Mouse (Mus musculus): ENCODE data around the gene Olfr1420. TPM values are rescaled to one million over a fixed set of nuclear protein-coding genes. Genes with fewer than 3 reads are reported as not detected.

The Olfr1420 gene
- polyA plus RNA-seq (2014; fragmentation: Nextera tagmentation; extraction: Ambion mirVana): 0.19 and 0.22 TPM in 2 replicates

DNA sequence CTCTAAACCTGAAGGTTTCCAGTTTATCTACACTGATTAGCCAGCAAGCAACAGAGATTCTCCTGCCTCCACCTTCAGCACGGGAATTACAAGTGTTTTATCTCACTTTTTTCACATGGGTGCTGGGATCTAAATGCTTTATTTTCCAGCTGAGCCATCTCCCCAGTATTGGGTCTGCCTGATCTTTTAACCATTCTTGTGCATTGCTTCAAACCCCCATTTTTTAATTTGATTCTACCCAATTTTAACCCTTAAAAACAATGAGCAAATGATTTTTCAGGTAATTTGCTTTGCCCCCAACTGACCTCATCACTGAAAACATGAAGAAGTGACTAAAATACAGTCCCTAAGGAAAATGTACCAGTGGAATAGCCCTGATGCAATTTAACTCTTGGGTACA, at the start of gene Olfr1420:
Gene Olfr1420 (plus strand): TSS at position 301 of the 400 bp plus-strand sequence.
- H3K36me3 ChIP-seq (ENCODE audit: control insufficient read depth, insufficient read depth, low read length): no peaks in the 10 kb centered on the region

DNA sequence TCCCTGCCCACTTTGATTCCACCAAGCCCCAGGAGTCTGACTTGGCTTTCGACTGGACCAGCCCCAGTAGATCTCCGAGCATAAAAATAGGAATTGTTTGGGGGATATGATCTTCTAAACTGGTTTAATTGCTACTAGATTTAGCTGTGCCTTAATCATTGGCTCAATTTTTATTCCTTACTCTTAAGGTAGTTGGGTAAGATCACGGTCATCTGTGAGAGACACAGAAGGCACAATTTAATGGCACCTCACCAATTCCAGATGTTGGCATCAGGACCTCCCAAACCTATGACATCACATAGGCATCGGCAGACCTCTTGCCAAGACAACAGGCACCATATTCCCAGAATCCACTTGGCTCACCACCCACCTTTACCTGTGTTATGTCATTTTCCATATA, 47.2 kb upstream of the Olfr1420 start, which contains the start of gene Olfr1417:
Gene Olfr1417 (minus strand): TSS at position 101 of the 400 bp plus-strand sequence.
- H3K4me1 ChIP-seq (ENCODE audit: control insufficient read depth, insufficient read depth, low read length): no peaks in the 10 kb centered on the region

More for the DNA sequence above, at the start of gene Olfr1420:
- no peaks in the 10 kb centered on the region for H3K4me1 ChIP-seq (ENCODE audit: control insufficient read depth, insufficient read depth, low read length)
- no peak within 1 kb of the TSS for H3K27ac ChIP-seq (replicated peaks; ENCODE audit: low read depth, low read length)
- no peak within 1 kb of the TSS for H3K4me2 ChIP-seq (ENCODE audit: low read depth, low read length)
- DNase-seq (ENCODE audit: low spot score): no peak
- no peaks in the 10 kb centered on the region for H3K9me3 ChIP-seq (ENCODE audit: control insufficient read depth, low read length)
- no peaks in the 10 kb centered on the region for H3K27me3 ChIP-seq (replicated peaks; ENCODE audit: control insufficient read depth, insufficient read depth, low read length)
- H3K4me3 ChIP-seq (ENCODE audit: low read depth, low read length): no peak within 1 kb of the TSS
- no peak for ATAC-seq (ENCODE audit: low read depth)
- no peak within 1 kb of the TSS for H3K9ac ChIP-seq (ENCODE audit: low read depth, low read length)
- WGBS: 45% methylated on average over 1 of the region's 1 CpGs

DNA sequence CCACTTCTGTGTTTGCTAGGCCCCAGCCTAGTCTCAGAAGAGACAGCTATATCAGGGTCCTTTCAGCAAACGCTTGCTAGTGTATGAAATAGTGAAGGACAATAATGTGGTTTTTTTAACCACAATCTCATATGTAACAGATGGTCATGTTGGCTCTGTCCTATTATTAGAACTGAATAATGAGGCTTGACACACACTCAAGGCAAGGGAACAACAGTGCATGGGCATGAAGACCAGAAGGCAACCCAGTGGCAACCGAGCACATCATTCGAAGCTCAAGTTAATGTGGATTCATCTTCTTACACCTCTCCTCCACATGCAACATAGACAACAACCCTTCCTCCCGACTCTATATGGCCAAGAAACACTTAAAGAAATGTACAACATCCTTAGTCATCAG, 40.0 kb upstream of the Olfr1420 start:
- WGBS: 81% methylated on average over 4 of the region's 4 CpGs
- H3K27me3 ChIP-seq (replicated peaks; ENCODE audit: control insufficient read depth, insufficient read depth, low read length): no peaks in the 10 kb centered on the region

More for the DNA sequence above, 47.2 kb upstream of the Olfr1420 start, which contains the start of gene Olfr1417:
- Histone ChIP-seq H3K36me3 (ENCODE audit: control insufficient read depth, insufficient read depth, low read length) (no peaks in the 10 kb centered on the region), H3K9ac (ENCODE audit: low read depth, low read length) (no peak within 1 kb of the TSS), H3K9me3 (ENCODE audit: control insufficient read depth, low read length) (no peaks in the 10 kb centered on the region), H3K4me2 (ENCODE audit: low read depth, low read length) (no peak within 1 kb of the TSS), H3K27ac (replicated peaks; ENCODE audit: low read depth, low read length) (no peak within 1 kb of the TSS), H3K4me3 (ENCODE audit: low read depth, low read length) (no peak within 1 kb of the TSS), H3K27me3 (replicated peaks; ENCODE audit: control insufficient read depth, insufficient read depth, low read length) (no peaks in the 10 kb centered on the region)
- no peak for ATAC-seq (ENCODE audit: low read depth)
- 89% methylated on average over 4 of the region's 4 CpGs for WGBS
- DNase-seq (ENCODE audit: low spot score): no peak

DNA sequence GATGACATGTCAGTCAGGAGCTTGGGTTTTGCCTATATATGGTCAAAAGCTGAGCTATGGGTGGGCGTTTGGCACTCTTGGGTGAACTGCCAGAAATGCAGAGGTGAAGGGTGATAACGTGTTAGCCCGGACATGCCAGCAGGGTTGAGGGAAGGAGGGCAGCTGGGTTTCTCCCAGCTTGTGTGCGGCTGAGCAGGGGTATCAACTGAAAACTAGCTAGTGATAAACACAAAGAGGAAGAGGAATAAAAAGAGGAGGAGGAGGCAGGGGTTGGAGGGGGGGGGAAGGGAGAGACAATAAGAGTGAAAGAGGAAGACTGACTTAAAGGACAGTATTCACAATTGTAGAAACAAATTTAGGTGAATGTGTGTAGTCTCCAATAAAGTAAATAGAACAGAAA, 33.7 kb upstream of the Olfr1420 start:
- Histone ChIP-seq H3K4me1 (ENCODE audit: control insufficient read depth, insufficient read depth, low read length) (no peaks in the 10 kb centered on the region), H3K27ac (replicated peaks; ENCODE audit: low read depth, low read length) (no peak overlapping the region), H3K9ac (ENCODE audit: low read depth, low read length) (no peak overlapping the region), H3K4me2 (ENCODE audit: low read depth, low read length) (no peak overlapping the region), H3K27me3 (replicated peaks; ENCODE audit: control insufficient read depth, insufficient read depth, low read length) (no peaks in the 10 kb centered on the region), H3K9me3 (ENCODE audit: control insufficient read depth, low read length) (no peaks in the 10 kb centered on the region; the same call in 1 of the 2 replicates), H3K4me3 (ENCODE audit: low read depth, low read length) (no peak overlapping the region), H3K36me3 (ENCODE audit: control insufficient read depth, insufficient read depth, low read length) (no peaks in the 10 kb centered on the region)
- no peak for DNase-seq (ENCODE audit: low spot score)
- 65% methylated on average over 4 of the region's 4 CpGs for WGBS
- ATAC-seq (ENCODE audit: low read depth): no peak

More for the DNA sequence above, 40.0 kb upstream of the Olfr1420 start:
- H3K9ac ChIP-seq (ENCODE audit: low read depth, low read length): no peak overlapping the region
- H3K4me1 ChIP-seq (ENCODE audit: control insufficient read depth, insufficient read depth, low read length): no peaks in the 10 kb centered on the region
- no peak overlapping the region for H3K27ac ChIP-seq (replicated peaks; ENCODE audit: low read depth, low read length)
- no peaks in the 10 kb centered on the region for H3K9me3 ChIP-seq (ENCODE audit: control insufficient read depth, low read length)
- H3K4me2 ChIP-seq (ENCODE audit: low read depth, low read length): no peak overlapping the region
- DNase-seq (ENCODE audit: low spot score): no peak
- no peak for ATAC-seq (ENCODE audit: low read depth)
- no peaks in the 10 kb centered on the region for H3K36me3 ChIP-seq (ENCODE audit: control insufficient read depth, insufficient read depth, low read length)
- no peak overlapping the region for H3K4me3 ChIP-seq (ENCODE audit: low read depth, low read length)

DNA sequence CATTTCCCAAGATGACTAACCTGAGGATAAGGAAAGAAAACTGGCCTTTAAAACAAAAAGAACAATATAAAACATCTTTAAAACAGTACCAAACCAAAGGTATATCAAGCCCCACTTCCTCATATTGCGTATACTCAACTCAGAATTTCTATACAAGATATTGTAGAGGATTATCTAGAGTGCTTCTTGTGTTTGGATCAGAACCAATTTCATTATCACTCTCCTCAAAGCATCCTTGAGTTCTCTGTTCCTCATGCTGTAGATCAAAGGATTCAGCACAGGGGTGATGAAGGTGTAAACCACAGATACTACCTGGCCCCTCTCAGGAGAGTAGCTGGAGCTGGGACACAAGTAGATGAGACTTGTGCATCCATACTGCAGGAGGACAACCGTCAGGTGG, 31.5 kb upstream of the Olfr1420 start:
- DNase-seq (ENCODE audit: low spot score): no peak
- no peak overlapping the region for H3K9ac ChIP-seq (ENCODE audit: low read depth, low read length)
- no peak overlapping the region for H3K27ac ChIP-seq (replicated peaks; ENCODE audit: low read depth, low read length)
- H3K9me3 ChIP-seq (ENCODE audit: control insufficient read depth, low read length): no peaks in the 10 kb centered on the region; the same call in 1 of the 2 replicates
- no peak overlapping the region for H3K4me2 ChIP-seq (ENCODE audit: low read depth, low read length)
- H3K36me3 ChIP-seq (ENCODE audit: control insufficient read depth, insufficient read depth, low read length): no peaks in the 10 kb centered on the region
- no peak for ATAC-seq (ENCODE audit: low read depth)
- 83% methylated on average over 2 of the region's 2 CpGs for WGBS
- H3K4me1 ChIP-seq (ENCODE audit: control insufficient read depth, insufficient read depth, low read length): no peaks in the 10 kb centered on the region
- H3K27me3 ChIP-seq (replicated peaks; ENCODE audit: control insufficient read depth, insufficient read depth, low read length): no peaks in the 10 kb centered on the region
- H3K4me3 ChIP-seq (ENCODE audit: low read depth, low read length): no peak overlapping the region

DNA sequence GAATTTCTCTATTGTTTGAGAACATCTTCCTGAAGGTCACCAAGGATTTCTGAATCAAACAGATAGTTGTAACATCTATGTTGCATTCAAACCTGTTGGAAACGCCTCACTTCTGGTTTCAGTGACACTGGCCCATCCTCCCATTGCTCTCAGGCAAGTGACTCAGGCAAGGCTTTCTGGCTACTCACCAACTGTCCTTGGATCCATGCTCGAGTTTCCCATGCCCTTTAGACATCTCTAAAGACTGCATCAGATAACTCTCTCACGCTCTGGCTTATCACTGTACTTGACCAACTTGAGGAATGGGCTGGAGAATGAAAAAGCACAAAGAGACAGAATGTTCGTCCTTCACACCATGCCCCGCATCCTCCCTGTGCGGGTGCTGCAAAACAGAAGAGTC, 29.9 kb upstream of the Olfr1420 start:
- no peaks in the 10 kb centered on the region for H3K36me3 ChIP-seq (ENCODE audit: control insufficient read depth, insufficient read depth, low read length)
- no peaks in the 10 kb centered on the region; the same call in 1 of the 2 replicates for H3K9me3 ChIP-seq (ENCODE audit: control insufficient read depth, low read length)
- ATAC-seq (ENCODE audit: low read depth) (no peak), DNase-seq (ENCODE audit: low spot score) (no peak)
- H3K4me1 ChIP-seq (ENCODE audit: control insufficient read depth, insufficient read depth, low read length): no peaks in the 10 kb centered on the region
- H3K9ac ChIP-seq (ENCODE audit: low read depth, low read length): no peak overlapping the region
- no peak overlapping the region for H3K4me2 ChIP-seq (ENCODE audit: low read depth, low read length)
- no peak overlapping the region for H3K27ac ChIP-seq (replicated peaks; ENCODE audit: low read depth, low read length)
- H3K27me3 ChIP-seq (replicated peaks; ENCODE audit: control insufficient read depth, insufficient read depth, low read length): no peaks in the 10 kb centered on the region
- no peak overlapping the region for H3K4me3 ChIP-seq (ENCODE audit: low read depth, low read length)
- WGBS: 78% methylated on average over 6 of the region's 6 CpGs

DNA sequence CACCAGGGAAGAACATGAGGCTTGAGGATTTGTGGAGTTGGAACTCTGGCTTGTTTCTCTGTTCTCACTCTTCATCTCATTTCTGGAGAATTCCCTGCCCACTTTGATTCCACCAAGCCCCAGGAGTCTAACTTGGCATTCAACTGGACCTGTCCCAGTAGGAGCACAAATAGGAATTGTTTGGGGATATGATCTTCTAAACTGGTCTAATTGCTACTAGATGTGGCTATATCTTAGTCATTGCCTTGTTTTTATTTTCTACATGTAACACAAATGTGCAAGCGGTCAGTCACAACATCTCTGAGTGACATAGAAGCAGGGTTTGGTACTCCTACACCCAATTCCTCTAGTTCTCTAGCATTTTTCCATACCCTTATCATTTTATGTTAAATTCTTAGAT, 25.4 kb upstream of the Olfr1420 start, which contains the start of gene Olfr1418:
Gene Olfr1418 (minus strand): TSS at position 101 of the 400 bp plus-strand sequence.
- H3K4me2 ChIP-seq (ENCODE audit: low read depth, low read length): no peak within 1 kb of the TSS
- no peaks in the 10 kb centered on the region for H3K27me3 ChIP-seq (replicated peaks; ENCODE audit: control insufficient read depth, insufficient read depth, low read length)
- no peak for ATAC-seq (ENCODE audit: low read depth)
- no peak within 1 kb of the TSS for H3K4me3 ChIP-seq (ENCODE audit: low read depth, low read length)
- WGBS: 94% methylated on average over 1 of the region's 1 CpGs
- 0 out of 2 replicates have a peak, but pooled peaks cover 3% of the 10 kb centered on the region for H3K9me3 ChIP-seq (ENCODE audit: control insufficient read depth, low read length)
- H3K4me1 ChIP-seq (ENCODE audit: control insufficient read depth, insufficient read depth, low read length): no peaks in the 10 kb centered on the region
- DNase-seq (ENCODE audit: low spot score): no peak
- H3K36me3 ChIP-seq (ENCODE audit: control insufficient read depth, insufficient read depth, low read length): no peaks in the 10 kb centered on the region
- no peak within 1 kb of the TSS for H3K9ac ChIP-seq (ENCODE audit: low read depth, low read length)
- no peak within 1 kb of the TSS for H3K27ac ChIP-seq (replicated peaks; ENCODE audit: low read depth, low read length)

DNA sequence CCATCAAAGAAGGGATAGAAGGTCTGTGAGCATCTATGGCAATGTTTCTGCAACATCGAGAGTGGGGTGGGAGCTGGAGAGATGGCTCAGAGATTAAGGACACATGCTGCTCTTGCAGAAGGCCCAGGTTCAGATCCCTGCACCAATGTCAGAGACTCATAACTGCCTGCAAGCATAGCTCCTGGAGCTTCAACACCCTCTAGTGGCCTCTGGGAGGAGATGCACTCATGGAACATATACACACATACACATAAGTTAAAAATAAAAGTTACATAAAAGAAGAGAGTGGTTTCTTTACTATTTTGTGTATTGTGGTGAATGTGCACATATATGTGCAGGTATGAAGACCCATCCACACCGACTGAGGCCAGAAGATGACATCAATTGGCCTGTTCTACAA, 18.5 kb upstream of the Olfr1420 start:
- H3K9ac ChIP-seq (ENCODE audit: low read depth, low read length): no peak overlapping the region
- no peaks in the 10 kb centered on the region for H3K36me3 ChIP-seq (ENCODE audit: control insufficient read depth, insufficient read depth, low read length)
- H3K4me2 ChIP-seq (ENCODE audit: low read depth, low read length): no peak overlapping the region
- no peak for ATAC-seq (ENCODE audit: low read depth)
- no peak overlapping the region for H3K4me3 ChIP-seq (ENCODE audit: low read depth, low read length)
- H3K4me1 ChIP-seq (ENCODE audit: control insufficient read depth, insufficient read depth, low read length): no peaks in the 10 kb centered on the region
- H3K9me3 ChIP-seq (ENCODE audit: control insufficient read depth, low read length): 0 out of 2 replicates have a peak, but pooled peaks cover 3% of the 10 kb centered on the region
- DNase-seq (ENCODE audit: low spot score): no peak
- H3K27ac ChIP-seq (replicated peaks; ENCODE audit: low read depth, low read length): no peak overlapping the region
- WGBS: 85% methylated on average over 2 of the region's 2 CpGs
- H3K27me3 ChIP-seq (replicated peaks; ENCODE audit: control insufficient read depth, insufficient read depth, low read length): no peaks in the 10 kb centered on the region

DNA sequence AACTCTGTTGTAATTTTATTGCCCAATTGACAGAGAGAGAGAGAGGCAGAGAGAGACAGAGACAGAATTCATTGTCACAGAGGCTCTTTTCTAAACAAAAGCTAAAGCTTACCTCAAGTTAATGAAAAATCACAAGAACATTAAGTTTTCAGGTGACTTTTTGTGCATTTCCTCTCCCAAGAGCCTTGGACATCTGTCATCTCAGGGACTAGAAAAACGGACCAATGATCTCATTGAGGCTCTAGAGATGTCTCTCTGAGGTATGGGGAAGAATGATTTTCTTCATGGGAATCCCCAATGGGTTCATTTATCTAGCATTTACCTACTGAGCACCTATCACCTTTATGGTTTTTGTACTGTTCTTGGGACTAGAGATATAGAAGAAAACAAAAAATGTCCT, 11.4 kb upstream of the Olfr1420 start, which contains the start of gene Olfr1419:
Gene Olfr1419 (minus strand): TSS at position 101 of the 400 bp plus-strand sequence.
- no peaks in the 10 kb centered on the region for H3K27me3 ChIP-seq (replicated peaks; ENCODE audit: control insufficient read depth, insufficient read depth, low read length)
- H3K27ac ChIP-seq (replicated peaks; ENCODE audit: low read depth, low read length): no peak within 1 kb of the TSS
- H3K9ac ChIP-seq (ENCODE audit: low read depth, low read length): no peak within 1 kb of the TSS
- 33% methylated on average over 1 of the region's 1 CpGs for WGBS
- H3K4me1 ChIP-seq (ENCODE audit: control insufficient read depth, insufficient read depth, low read length): no peaks in the 10 kb centered on the region
- no peaks in the 10 kb centered on the region for H3K9me3 ChIP-seq (ENCODE audit: control insufficient read depth, low read length)
- no peak within 1 kb of the TSS for H3K4me2 ChIP-seq (ENCODE audit: low read depth, low read length)
- H3K36me3 ChIP-seq (ENCODE audit: control insufficient read depth, insufficient read depth, low read length): no peaks in the 10 kb centered on the region
- no peak within 1 kb of the TSS for H3K4me3 ChIP-seq (ENCODE audit: low read depth, low read length)
- ATAC-seq (ENCODE audit: low read depth) (no peak), DNase-seq (ENCODE audit: low spot score) (no peak)

Measured in embryonic facial prominence, embryonic 14.5 days (tissue).